Mouse (Mus musculus) kidney, adult 2 months (tissue): Measurements from ENCODE around the gene Wnt8b.

Experiments used
- CTCF ChIP-seq: fragments of 200-500 bp; conservative IDR thresholded peaks from 2 replicates; pipeline ENCODE4 v1.5.1; 2011; ENCODE audit warnings: low read depth, mild to moderate bottlenecking, control low read depth, low read length, moderate library complexity, mixed read lengths; ENCODE audit not compliant: insufficient read depth, insufficient read length
- POLR2A ChIP-seq: fragments of 200-500 bp; IDR thresholded peaks from one replicate; pipeline ENCODE4 v1.6.1; 2011; ENCODE audit warnings: low read depth, low read length, control low read depth

GRCm38 (mm10) chr19:44554490-44554860, 61.2 kb downstream of the Wnt8b start:
- no peak for TF ChIP-seq POLR2A
- TF ChIP-seq CTCF: no peak
